Mouse (Mus musculus): ENCODE measurements around the gene Fgd6.

DNA sequence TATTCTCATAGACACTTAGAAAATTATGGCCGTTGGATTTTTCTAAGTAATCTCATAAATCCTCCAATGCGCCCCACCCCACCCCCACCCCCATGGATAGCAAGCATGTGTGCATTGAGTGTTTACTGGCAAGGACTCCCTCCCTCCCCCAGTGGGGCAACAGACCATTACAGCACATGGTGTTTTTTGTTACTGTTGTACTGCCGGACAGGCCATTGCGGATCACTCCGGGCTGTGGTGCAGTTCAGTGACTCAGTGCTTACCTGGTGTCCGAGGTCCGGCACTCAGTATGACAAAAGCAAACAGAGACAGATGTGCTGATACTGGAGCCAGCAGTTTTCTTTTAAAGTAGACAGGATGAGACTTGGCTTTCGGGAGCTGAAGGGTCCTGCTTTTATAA, 13.3 kb downstream of the Fgd6 start:
- TF ChIP-seq CTCF (IDR thresholded peaks at IDR 0.05; ENCODE audit: borderline replicate concordance, insufficient read depth, low read length) (no peak), POLR2A (IDR thresholded peaks at IDR 0.05; ENCODE audit: low read depth, low read length) (no peak)

Measured in embryonic fibroblast, embryonic 13.5 days (primary cell).